Mouse (Mus musculus): ENCODE results near the gene Gm38394.

Gm38394 gene

GRCm38 (mm10) chr1:133661203-133661933 is at the start of gene Gm38394:
Gene Gm38394, minus strand, starts transcription at chr1:133661318.
- ChIA-PET CTCF (interaction anchor here in 3 of 4 experiments (0.6 to 2.1 kb wide), 5 partner anchors 13 to 235 kb away, joined by 4 to 7 read pairs (median 5); no protein-coding TSS in a partner anchor), POLR2A (interaction anchor here (0.6 to 19.7 kb wide), 39 partner anchors 6 to 636 kb away, joined by 3 to 952 read pairs (median 7); partner anchors contain the start of genes Lax1 (in 2 of the 4) and Ppp1r15b (in 1 of the 4))

GRCm38 (mm10) chr1:133710895-133711294 is 49.8 kb upstream of the Gm38394 start:
- ChIA-PET CTCF (interaction anchor here in 3 of 4 experiments (0.6 to 1.2 kb wide), 8 partner anchors 14 to 342 kb away, joined by 3 to 4 read pairs (median 3); no protein-coding TSS in a partner anchor), POLR2A (interaction anchor here in 3 of 4 experiments (0.6 to 10.4 kb wide), 22 partner anchors 8 to 390 kb away, joined by 3 to 160 read pairs (median 5); partner anchors contain the start of genes Gm38394 (in 1 of the 3) and Lax1 (in 1 of the 3))

- ChIA-PET POLR2A (interaction anchor here in 3 of 4 experiments (0.6 to 10.4 kb wide), 19 partner anchors 9 to 182 kb away, joined by 3 to 160 read pairs (median 5); partner anchors contain the start of genes Atp2b4 (in 1 of the 3), Gm38394 (in 1 of the 3) and Zbed6 (in 1 of the 3)), CTCF (interaction anchor here in 1 of 4 experiments (0.9 kb wide), 1 partner anchor 15 kb away, joined by 3 read pairs; no protein-coding TSS in a partner anchor)
Measured at GRCm38 (mm10) chr1:133709292-133709691, 48.2 kb upstream of the Gm38394 start.

DNA sequence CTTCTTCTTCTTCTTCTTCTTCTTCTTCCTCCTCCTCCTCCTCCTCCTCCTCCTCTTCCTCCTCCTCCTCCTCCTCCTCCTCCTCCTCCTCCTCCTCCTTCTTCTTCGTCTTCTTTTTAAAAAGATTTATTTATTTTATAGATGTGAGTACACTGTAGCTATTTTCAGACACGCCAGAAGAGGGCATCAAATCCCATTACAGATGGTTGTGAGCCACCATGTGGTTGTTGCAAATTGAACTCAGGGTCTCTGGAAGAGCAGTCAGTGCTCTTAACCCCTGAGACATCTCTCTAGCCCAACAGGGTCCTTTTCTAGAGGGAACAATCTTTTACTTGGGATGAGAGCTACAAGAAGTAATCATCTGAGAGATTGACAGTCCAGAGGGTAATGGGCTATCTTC is 40.7 kb upstream of the Gm38394 start:
- ChIA-PET POLR2A (interaction anchor here (0.7 to 29.7 kb wide), 13 partner anchors 9 to 236 kb away, joined by 3 to 952 read pairs (median 5); partner anchors contain the start of genes Gm38394 (in 2 of the 4) and Zbed6 (in 2 of the 4)), CTCF (interaction anchor here (0.6 to 1.5 kb wide), 14 partner anchors 11 to 1472 kb away, joined by 3 to 7 read pairs (median 4); partner anchors contain the start of genes Gm38394 (in 1 of the 4) and Zbed6 (in 1 of the 4))

DNA sequence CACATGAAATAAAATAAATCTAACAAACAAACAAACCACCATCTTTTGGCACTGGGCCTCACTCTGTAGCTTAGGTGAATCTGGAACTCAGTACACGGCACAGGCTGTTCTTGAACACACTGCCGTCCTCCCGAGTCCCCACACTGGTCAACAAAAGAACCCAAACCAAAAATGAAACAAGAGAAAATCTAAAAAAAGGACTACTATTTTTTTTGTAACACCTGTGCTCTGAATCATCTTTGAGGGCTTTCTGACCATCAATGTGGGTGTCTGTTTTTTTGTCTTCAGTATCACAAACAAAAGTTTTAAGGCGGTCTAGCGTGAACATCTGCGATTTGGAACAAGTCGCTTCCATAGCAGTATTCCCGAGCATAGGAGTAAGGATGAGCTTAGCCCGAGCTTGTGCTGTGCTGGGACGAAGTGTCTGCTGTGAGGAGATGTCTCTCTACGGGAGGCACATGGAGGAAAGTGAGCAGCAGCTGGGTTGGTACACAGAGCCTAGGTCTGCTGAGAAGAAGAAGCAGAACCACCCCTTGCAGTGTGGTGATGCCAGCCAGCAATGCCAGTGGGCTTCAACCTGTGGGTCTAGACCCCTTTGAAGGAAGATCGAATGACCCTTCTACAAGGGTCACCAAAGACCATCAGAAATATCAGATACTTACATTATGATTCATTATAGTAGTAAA is 37.0 kb upstream of the Gm38394 start:
- ChIA-PET POLR2A (interaction anchor here in 3 of 4 experiments (0.7 to 29.7 kb wide), 18 partner anchors 8 to 381 kb away, joined by 3 to 952 read pairs (median 4); partner anchors contain the start of genes Zbed6 (in 3 of the 3), Gm38394 (in 2 of the 3) and Btg2 (in 1 of the 3)), CTCF (interaction anchor here in 2 of 4 experiments (1.4 to 1.9 kb wide), 3 partner anchors 70 to 198 kb away, joined by 3 to 13 read pairs (median 3); no protein-coding TSS in a partner anchor)

DNA sequence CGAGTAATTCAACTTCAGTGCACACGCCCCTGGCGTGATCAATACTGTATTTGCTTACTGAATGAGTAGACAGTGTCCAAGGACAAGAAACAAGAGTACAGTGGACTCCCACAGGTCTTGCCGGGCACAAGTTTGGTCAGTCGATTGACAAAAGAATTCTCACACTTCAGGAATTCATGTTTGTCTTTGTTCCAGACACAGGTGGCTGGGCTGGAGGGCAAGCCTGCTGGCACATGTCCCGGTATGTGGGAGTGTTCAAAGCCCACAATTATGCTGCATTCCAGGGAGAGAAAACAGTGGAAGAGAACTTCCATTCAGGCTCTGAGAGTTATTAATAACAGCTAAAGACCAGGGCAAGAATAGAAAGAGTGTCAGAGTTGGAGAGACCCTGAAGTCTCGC is 34.8 kb upstream of the Gm38394 start:
- ChIA-PET POLR2A (interaction anchor here (0.7 to 29.7 kb wide), 32 partner anchors 10 to 382 kb away, joined by 3 to 952 read pairs (median 5); partner anchors contain the start of genes Gm38394 (in 3 of the 4) and Zbed6 (in 3 of the 4)), CTCF (interaction anchor here in 2 of 4 experiments (1.2 to 1.7 kb wide), 2 partner anchors 11 to 200 kb away, joined by 3 to 4 read pairs; no protein-coding TSS in a partner anchor)

- POLR2A ChIA-PET: interaction anchor here (0.6 to 29.7 kb wide), 76 partner anchors 8 to 1939 kb away, joined by 3 to 952 read pairs (median 4); partner anchors contain the start of genes Gm38394 (in 3 of the 4), Zbed6 (in 3 of the 4), Btg2 (in 2 of the 4) and Klhl12 (in 1 of the 4)
- CTCF ChIA-PET: interaction anchor here in 2 of 4 experiments (0.6 to 1.9 kb wide), 5 partner anchors 8 to 160 kb away, joined by 3 to 6 read pairs (median 3); partner anchors contain the start of gene Snrpe (in 1 of the 2)
Measured at GRCm38 (mm10) chr1:133694876-133695275, 33.8 kb upstream of the Gm38394 start.

DNA sequence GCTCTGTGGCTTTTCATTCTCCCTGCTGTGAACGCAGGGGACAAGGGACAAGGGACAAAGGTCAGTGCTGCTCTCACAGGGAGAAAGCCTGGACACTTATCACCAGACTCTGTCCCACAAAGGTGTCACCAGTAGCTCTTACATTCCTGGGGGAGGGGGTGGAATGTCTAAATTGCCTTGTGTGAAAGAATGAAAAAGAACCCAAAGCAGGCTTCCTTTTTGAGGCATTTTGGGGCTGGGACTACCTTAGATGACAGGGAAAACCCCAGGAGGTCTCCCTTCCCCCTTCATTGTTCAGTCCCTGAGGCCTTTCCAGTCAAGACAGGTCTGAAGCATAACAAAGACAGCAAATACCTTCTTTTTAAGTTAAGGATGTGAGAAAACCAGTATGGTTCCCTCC is 33.2 kb upstream of the Gm38394 start:
- ChIA-PET CTCF (interaction anchor here in 3 of 4 experiments (0.6 to 1.9 kb wide), 10 partner anchors 9 to 192 kb away, joined by 3 to 7 read pairs (median 4); partner anchors contain the start of gene Snrpe (in 1 of the 3)), POLR2A (interaction anchor here (0.5 to 29.7 kb wide), 96 partner anchors 9 to 1939 kb away, joined by 3 to 952 read pairs (median 4); partner anchors contain the start of genes Gm38394 (in 3 of the 4), Zbed6 (in 3 of the 4), Btg2 (in 2 of the 4) and Klhl12 (in 1 of the 4))

DNA sequence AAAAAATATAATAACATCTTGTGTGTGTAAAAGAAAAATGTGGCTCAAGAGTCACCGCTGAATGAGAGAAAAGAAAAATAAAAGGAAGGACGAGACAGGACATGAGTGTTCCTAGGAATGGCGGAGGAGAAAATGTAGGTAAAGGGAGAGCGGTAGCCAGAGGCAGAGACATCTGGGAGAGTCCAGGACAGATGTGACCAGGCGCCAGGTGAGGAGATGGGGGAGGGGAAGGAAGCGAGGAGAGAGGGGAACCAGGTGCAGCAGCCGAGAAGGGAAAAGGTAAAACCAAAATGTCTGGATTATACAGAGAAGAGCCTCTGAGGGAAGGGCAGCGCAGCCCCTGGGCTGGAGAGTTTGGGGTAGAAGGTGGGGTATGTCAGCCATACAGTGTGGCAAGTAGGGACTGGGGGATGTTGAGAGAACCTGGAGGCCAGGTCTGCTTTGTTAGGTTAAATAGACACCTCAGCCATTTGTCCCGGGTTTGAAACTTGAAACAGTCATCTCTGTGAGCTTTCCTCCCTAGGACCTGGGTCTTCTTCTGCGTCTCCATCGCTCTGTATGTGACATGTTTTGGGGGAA is 32.5 kb upstream of the Gm38394 start:
- ChIA-PET POLR2A (interaction anchor here (0.5 to 29.7 kb wide), 74 partner anchors 9 to 1421 kb away, joined by 3 to 952 read pairs (median 4); partner anchors contain the start of genes Gm38394 (in 3 of the 4), Zbed6 (in 3 of the 4) and Btg2 (in 1 of the 4)), CTCF (interaction anchor here in 3 of 4 experiments (0.6 to 1.9 kb wide), 8 partner anchors 16 to 1558 kb away, joined by 3 to 7 read pairs (median 4); no protein-coding TSS in a partner anchor)

DNA sequence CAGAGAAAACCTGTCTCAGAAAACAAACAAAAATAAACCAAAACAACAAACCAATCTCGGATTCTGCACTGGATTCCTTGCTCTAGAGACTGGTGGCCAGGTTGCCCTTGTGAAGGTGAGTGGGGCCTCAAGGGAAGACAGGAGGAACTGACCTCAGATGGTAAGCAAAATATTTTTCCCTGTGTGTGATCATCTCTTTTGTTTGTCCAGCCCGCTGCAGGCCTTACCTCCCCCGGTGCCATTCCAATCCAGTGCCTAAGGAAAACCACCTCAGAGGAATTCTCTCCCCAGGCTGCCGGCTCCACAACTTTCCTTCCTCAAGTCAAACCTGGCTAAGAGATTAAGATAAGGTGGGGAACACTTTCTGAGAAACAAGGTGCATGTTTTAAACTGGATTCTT is 31.1 kb upstream of the Gm38394 start:
- ChIA-PET CTCF (no interaction called here), POLR2A (interaction anchor here (0.7 to 29.7 kb wide), 23 partner anchors 8 to 388 kb away, joined by 3 to 952 read pairs (median 4); partner anchors contain the start of genes Gm38394 (in 2 of the 4), Zbed6 (in 2 of the 4) and Btg2 (in 1 of the 4))

DNA sequence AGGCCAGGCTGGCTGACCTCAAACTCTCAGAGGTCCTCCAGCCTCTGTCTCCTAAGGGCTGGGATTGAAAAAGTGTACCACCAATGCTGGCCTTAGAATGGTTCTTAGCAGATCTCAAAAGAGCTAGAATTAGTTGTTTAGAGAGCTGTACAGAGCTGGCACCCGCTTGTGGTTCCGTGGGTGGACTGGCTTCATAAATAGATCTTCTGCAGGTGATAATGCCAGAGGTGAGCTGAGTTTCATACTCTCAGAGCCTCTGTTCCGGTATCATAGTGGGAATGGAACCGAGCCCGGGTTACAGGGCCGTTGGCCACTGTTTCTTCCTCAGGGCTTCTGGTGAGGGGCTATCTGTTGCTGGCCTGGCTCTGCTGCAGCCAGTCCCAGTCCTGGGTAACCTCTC is 29.9 kb upstream of the Gm38394 start:
- POLR2A ChIA-PET: interaction anchor here in 3 of 4 experiments (0.5 to 29.7 kb wide), 21 partner anchors 9 to 423 kb away, joined by 3 to 952 read pairs (median 5); partner anchors contain the start of genes Gm38394 (in 2 of the 3) and Zbed6 (in 2 of the 3)
- CTCF ChIA-PET: interaction anchor here in 1 of 4 experiments (0.7 to 1.0 kb wide), 2 partner anchors 20 to 23 kb away, joined by 3 read pairs; no protein-coding TSS in a partner anchor

- ChIA-PET POLR2A (interaction anchor here in 3 of 4 experiments (0.7 to 29.7 kb wide), 11 partner anchors 11 to 626 kb away, joined by 3 to 952 read pairs (median 7); partner anchors contain the start of genes Gm38394 (in 2 of the 3) and Zbed6 (in 2 of the 3)), CTCF (interaction anchor here in 2 of 4 experiments (0.5 kb wide), 2 partner anchors 41 to 357 kb away, joined by 3 to 4 read pairs; no protein-coding TSS in a partner anchor)
Measured at GRCm38 (mm10) chr1:133689897-133690296, 28.8 kb upstream of the Gm38394 start, which contains the start of gene Lax1. Gene Lax1, minus strand, starts transcription at chr1:133690108.

DNA sequence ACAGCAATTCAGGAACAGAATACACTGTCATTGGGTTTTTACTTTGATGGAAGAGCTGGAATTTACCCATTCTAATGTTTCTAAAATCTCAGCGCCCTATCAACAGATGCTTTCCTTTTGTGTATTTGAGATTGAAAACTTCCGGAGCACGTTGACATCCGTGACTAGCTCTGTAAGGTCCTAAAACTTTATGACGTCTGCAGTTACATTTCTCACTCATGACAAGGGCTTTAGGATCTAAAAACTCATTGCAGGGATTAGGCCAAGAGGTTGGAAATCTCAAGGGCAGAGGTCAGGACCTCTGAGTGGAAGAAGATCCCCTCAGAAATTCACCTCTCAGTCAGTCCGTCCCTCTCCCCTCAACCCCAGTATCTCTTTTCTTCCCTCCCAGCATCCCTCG is 27.2 kb upstream of the Gm38394 start:
- POLR2A ChIA-PET: interaction anchor here in 3 of 4 experiments (0.9 to 29.7 kb wide), 6 partner anchors 9 to 25 kb away, joined by 3 to 952 read pairs (median 133); partner anchors contain the start of genes Gm38394 (in 2 of the 3) and Zbed6 (in 2 of the 3)
- CTCF ChIA-PET: no interaction called here

- ChIA-PET POLR2A (interaction anchor here in 3 of 4 experiments (0.6 to 29.7 kb wide), 11 partner anchors 9 to 23 kb away, joined by 3 to 952 read pairs (median 5); partner anchors contain the start of genes Gm38394 (in 1 of the 3) and Zbed6 (in 1 of the 3)), CTCF (interaction anchor here in 2 of 4 experiments (0.8 to 1.3 kb wide), 2 partner anchors 26 to 171 kb away, joined by 3 read pairs; no protein-coding TSS in a partner anchor)
Measured at GRCm38 (mm10) chr1:133685749-133686519, 24.8 kb upstream of the Gm38394 start.

- POLR2A ChIA-PET: interaction anchor here (0.5 to 19.7 kb wide), 42 partner anchors 7 to 951 kb away, joined by 3 to 952 read pairs (median 6); partner anchors contain the start of genes Gm38394 (in 3 of the 4), Lax1 (in 3 of the 4), Zbed6 (in 3 of the 4) and Btg2 (in 1 of the 4)
- CTCF ChIA-PET: interaction anchor here in 1 of 4 experiments (0.7 kb wide), 1 partner anchor 31 kb away, joined by 3 read pairs; no protein-coding TSS in a partner anchor
Measured at GRCm38 (mm10) chr1:133671801-133672200, 10.7 kb upstream of the Gm38394 start.

All from embryonic stem cell, embryonic (primary cell).